Mouse (Mus musculus) megakaryocyte, embryonic 14.5 days (primary cell): ENCODE data around the gene Acat3.

Source experiments
- FLI1 ChIP-seq: IDR thresholded peaks from 2 replicates; pipeline ENCODE4 v1.6.1; 2012; ENCODE audit warnings: low read length, inconsistent platforms, mixed read lengths
- GATA1 ChIP-seq: IDR thresholded peaks from 3 replicates; pipeline ENCODE4 v1.6.1; 2012; ENCODE audit warnings: mixed read lengths, low read length, inconsistent platforms, borderline replicate concordance

- TF ChIP-seq GATA1 (no peak), FLI1 (no peak)
Measured at GRCm38 (mm10) chr17:12963476-12963875, 23.1 kb upstream of the Acat3 start.
